Mouse (Mus musculus) limb, embryonic 15.5 days (tissue): Measurements from ENCODE around the gene Fabp7. TPM values are rescaled to one million over a fixed set of nuclear protein-coding genes. Genes with fewer than 3 reads are reported as not detected.

Source experiments
- ATAC-seq: fragments of 200-750 bp; cut with Nextera tagmentation; 2 replicates; pipeline ENCODE4 v1.8.0; 2017; ENCODE audit warnings: low read depth, moderate TSS enrichment; ENCODE audit not compliant: insufficient number of reproducible peaks, low FRiP score, low TSS enrichment
- H3K27ac ChIP-seq: fragments of 300-500 bp; sonication (generic); 2 replicates; pipeline ENCODE4 v1.5.1; 2015; ENCODE audit warnings: moderate library complexity, mild to moderate bottlenecking, inconsistent platforms
- H3K27me3 ChIP-seq: fragments of 300-500 bp; sonication (generic); 2 replicates; pipeline ENCODE4 v1.6.1; 2015; ENCODE audit warnings: inconsistent platforms
- H3K36me3 ChIP-seq: fragments of 300-500 bp; sonication (generic); 2 replicates; pipeline ENCODE4 v1.6.1; 2015; ENCODE audit warnings: inconsistent platforms
- H3K4me1 ChIP-seq: fragments of 300-500 bp; sonication (generic); 2 replicates; pipeline ENCODE4 v1.6.1; 2015; ENCODE audit warnings: inconsistent platforms
- H3K4me2 ChIP-seq: fragments of 300-500 bp; sonication (generic); 2 replicates; pipeline ENCODE4 v1.6.1; 2015; ENCODE audit warnings: mild to moderate bottlenecking, inconsistent platforms
- H3K4me3 ChIP-seq: fragments of 300-500 bp; sonication (generic); 2 replicates; pipeline ENCODE4 v1.5.1; 2015; ENCODE audit warnings: mild to moderate bottlenecking, inconsistent platforms
- H3K9ac ChIP-seq: fragments of 300-500 bp; sonication (generic); 2 replicates; pipeline ENCODE4 v1.6.1; 2015; ENCODE audit warnings: inconsistent platforms
- H3K9me3 ChIP-seq: fragments of 300-500 bp; sonication (generic); 2 replicates; pipeline ENCODE4 v1.6.1; 2016; ENCODE audit warnings: inconsistent platforms
- WGBS: fragments of 180-500 bp; shearing (Covaris S2); methylation state at CpG from one replicate; pipeline ENCODE4 v1.1.7; 2015; 5-methylcytosine and 5-hydroxymethylcytosine counted together
- polyA plus RNA-seq: library from polyadenylated mRNA; unstranded; fragments of >200 nt; fragmentation: Nextera tagmentation; extraction: Ambion mirVana; gene quantifications from 2 replicates; pipeline ENCODE4 v1.2.1, GENCODE M21; 2015

Fabp7 gene
- polyA plus RNA-seq, result 9.3 and 9.6 TPM in 2 replicates

DNA sequence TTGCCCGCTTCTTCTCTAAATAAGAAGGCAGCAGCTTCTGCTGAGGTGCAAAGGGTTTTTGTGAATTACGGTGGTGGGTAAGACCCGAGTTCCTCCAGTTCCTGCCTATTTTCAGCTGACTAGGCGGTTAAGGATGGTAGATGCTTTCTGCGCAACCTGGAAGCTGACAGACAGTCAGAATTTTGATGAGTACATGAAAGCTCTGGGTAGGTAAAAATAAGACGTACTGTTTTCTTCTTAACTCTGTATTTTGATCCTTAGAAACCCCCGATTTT, at the start of gene Fabp7:
Gene Fabp7, plus strand, starts transcription at position 6 of the 275 bp plus-strand sequence.
- no peak within 1 kb of the TSS for H3K27ac ChIP-seq
- ATAC-seq, result no peak
- no peaks in the 10 kb centered on the region for H3K36me3 ChIP-seq
- no peak within 1 kb of the TSS for H3K4me3 ChIP-seq
- H3K4me2 ChIP-seq, result no peak within 1 kb of the TSS
- WGBS, result 30% methylated on average over 7 of the region's 7 CpGs
- H3K9ac ChIP-seq, result no peak within 1 kb of the TSS
- H3K9me3 ChIP-seq, result no peaks in the 10 kb centered on the region
- H3K4me1 ChIP-seq, result peaks cover 4% of the 10 kb centered on the region; the same call in 1 of the 2 replicates
- H3K27me3 ChIP-seq, result no peaks in the 10 kb centered on the region

DNA sequence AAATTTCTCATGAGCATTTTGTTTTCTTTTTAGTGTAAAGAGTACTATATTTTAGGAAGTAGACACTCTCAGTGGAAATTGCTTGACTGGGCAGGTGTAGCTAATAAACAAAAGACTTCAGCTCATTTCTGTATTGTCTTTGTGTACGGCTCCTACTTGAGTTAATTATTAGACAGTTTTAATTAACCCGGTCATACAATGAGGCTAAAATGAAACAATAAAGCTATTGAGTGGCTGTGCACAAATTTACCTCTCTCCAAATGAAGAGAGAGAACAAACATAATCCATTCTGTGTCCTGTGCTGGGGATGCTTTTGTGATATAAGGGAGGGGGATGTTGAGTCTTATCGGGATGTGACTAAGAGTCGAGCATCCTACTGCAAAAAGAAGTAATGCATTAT, 43.9 kb upstream of the Fabp7 start:
- Histone ChIP-seq H3K9me3 (no peaks in the 10 kb centered on the region), H3K27me3 (no peaks in the 10 kb centered on the region), H3K27ac (no peak overlapping the region), H3K4me1 (no peaks in the 10 kb centered on the region), H3K4me2 (no peak overlapping the region), H3K36me3 (no peaks in the 10 kb centered on the region), H3K4me3 (no peak overlapping the region), H3K9ac (no peak overlapping the region)
- no peak for ATAC-seq
- 77% methylated on average over 4 of the region's 4 CpGs for WGBS

DNA sequence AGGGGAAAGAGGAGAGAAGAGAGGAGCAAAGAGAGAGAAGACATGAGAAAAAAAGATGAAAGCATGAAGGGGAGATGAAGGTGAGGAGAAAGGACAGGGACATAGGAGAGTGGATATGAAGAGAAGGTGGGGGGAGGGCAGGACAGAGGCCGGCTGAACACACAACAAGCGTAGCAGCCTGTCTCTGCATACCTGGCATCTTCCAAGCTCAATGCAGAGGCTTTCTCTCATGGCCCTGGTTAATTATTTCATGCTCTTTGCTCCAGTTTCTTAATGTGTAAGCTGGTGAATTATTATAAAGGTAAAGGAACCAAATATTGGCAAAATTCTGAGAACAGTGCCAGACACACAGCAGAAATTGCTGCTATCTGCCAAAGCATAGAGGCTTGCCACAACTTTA, 43.3 kb upstream of the Fabp7 start:
- Histone ChIP-seq H3K4me3 (no peak overlapping the region), H3K9ac (no peak overlapping the region), H3K4me1 (no peaks in the 10 kb centered on the region), H3K9me3 (no peaks in the 10 kb centered on the region), H3K27ac (no peak overlapping the region), H3K27me3 (no peaks in the 10 kb centered on the region), H3K36me3 (no peaks in the 10 kb centered on the region), H3K4me2 (no peak overlapping the region)
- no peak for ATAC-seq
- WGBS, result 69% methylated on average over 2 of the region's 2 CpGs

DNA sequence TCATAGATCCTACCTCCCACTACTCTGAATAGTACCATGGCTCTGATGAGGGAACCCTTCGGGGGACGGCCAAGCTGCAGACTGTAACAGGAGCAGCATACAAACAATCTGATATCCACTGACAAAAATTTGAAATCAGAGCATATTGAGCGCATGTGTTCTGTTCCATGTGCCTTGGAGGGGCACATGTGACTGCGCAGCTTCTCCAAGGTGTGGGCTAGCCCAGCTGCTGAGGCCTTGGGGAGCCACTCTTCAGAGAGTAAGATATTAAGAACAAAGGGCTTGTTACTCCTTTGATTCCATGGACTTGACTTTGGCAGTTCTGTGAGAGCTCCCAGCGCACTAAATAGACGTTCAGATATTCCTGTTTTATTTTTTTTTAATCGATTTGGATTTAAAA, 41.6 kb upstream of the Fabp7 start:
- Histone ChIP-seq H3K4me3 (no peak overlapping the region), H3K4me1 (no peaks in the 10 kb centered on the region), H3K27ac (no peak overlapping the region), H3K4me2 (no peak overlapping the region), H3K9ac (no peak overlapping the region), H3K27me3 (no peaks in the 10 kb centered on the region), H3K36me3 (no peaks in the 10 kb centered on the region), H3K9me3 (no peaks in the 10 kb centered on the region)
- WGBS, result 64% methylated on average over 7 of the region's 7 CpGs
- no peak for ATAC-seq

DNA sequence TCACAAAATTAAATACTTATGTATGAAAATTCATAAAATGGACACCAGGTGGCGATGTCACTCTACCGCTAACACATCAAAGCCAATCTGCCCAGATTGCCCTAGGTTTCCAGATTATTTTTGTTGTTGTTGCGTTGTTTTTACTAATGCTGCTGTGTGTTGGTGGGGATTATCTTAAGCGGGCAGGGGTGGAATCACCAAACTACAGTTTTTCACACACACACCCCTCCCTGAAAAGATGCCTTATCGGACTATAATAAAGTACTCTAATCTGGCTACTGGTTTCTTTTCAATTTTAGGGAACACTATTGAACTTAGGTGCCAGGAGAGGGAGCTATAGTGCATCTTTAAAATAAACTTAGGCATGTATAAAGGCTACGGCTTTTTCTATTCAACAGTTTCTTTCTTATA, 41.1 kb upstream of the Fabp7 start:
- Histone ChIP-seq H3K4me2 (peak overlapping the region; percentile 35; the same call in 1 of the 2 replicates), H3K27me3 (no peaks in the 10 kb centered on the region), H3K4me3 (peak overlapping the region; percentile 31), H3K9ac (no peak overlapping the region), H3K4me1 (no peaks in the 10 kb centered on the region), H3K9me3 (no peaks in the 10 kb centered on the region), H3K36me3 (no peaks in the 10 kb centered on the region), H3K27ac (no peak overlapping the region)
- ATAC-seq, result no peak
- WGBS, result 5% methylated on average over 6 of the region's 6 CpGs

DNA sequence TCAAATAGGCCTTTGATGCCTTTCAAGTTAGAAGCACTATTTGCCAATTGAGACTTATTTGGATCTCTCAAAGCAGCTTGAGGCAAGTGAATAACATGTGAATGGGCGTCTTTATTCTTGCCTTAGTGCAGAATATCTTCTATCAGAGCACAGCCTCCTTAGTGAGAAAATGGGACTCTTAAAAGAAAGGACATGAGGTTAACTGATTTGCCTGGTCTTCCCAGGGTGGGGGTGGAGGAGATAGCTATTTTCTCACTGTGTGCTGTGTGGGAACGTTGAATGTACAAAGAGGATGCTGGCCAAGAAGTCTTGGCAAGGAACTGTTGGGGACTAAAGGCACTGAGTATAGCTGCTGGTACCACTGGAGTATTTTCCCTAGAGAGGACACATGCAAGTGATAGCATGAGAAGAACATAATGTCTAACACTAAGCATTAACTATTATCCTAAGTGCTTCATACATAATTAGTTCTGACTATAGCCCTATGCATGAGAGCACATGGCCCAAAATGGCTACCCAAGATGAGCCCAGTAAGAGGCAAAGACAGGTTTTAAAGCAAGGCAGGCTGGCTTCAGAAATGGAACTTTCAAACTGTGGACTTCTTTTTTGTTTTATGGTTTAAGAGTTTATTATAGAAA, 40.4 kb upstream of the Fabp7 start:
- 42% methylated on average over 2 of the region's 2 CpGs for WGBS
- Histone ChIP-seq H3K27ac (no peak overlapping the region), H3K9ac (no peak overlapping the region), H3K36me3 (no peaks in the 10 kb centered on the region), H3K4me2 (no peak overlapping the region), H3K27me3 (no peaks in the 10 kb centered on the region), H3K9me3 (no peaks in the 10 kb centered on the region), H3K4me1 (no peaks in the 10 kb centered on the region), H3K4me3 (no peak overlapping the region)
- ATAC-seq, result no peak

DNA sequence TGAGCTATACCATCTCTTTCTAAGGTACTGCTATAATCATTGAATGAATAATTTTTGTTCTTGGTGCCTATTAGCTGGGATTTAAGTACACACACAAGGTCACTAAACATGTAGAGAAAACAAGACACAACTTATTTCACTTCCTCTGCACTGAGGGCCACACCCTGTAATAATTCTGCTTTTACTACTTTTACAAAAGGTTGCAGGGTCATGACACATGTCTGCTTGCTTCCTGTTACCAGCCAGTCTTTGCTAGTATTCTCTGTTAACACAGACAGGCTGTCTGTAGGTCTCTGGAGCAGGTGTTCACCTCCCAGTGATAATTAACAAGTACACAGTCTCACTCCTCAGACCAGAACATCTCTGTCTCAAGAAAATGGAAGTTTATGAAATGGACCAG, 39.2 kb upstream of the Fabp7 start:
- no peaks in the 10 kb centered on the region for H3K9me3 ChIP-seq
- H3K4me3 ChIP-seq, result no peak overlapping the region
- ATAC-seq, result no peak
- no peaks in the 10 kb centered on the region for H3K36me3 ChIP-seq
- no peaks in the 10 kb centered on the region for H3K4me1 ChIP-seq
- no peak overlapping the region for H3K27ac ChIP-seq
- H3K4me2 ChIP-seq, result no peak overlapping the region
- H3K9ac ChIP-seq, result no peak overlapping the region
- H3K27me3 ChIP-seq, result no peaks in the 10 kb centered on the region

DNA sequence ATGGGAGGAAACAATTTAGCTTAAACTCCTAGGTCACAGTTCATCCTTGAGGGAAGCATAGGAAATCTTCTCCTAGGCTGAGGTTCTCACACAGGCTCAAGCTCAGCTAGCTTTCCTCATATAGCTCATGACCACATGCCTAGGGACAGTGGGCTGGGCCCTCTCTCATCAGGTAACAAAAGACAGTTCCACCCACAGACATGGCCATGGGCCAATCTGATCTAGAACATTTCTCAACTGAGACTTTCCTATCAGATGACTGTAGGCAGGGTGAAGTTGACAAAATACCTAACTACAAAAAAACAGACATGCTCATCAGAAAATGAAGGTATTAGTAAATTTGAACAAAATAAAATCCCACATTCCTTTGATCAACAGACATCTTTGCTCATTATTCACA, 37.6 kb upstream of the Fabp7 start:
- no peak overlapping the region for H3K27ac ChIP-seq
- no peak overlapping the region for H3K9ac ChIP-seq
- H3K36me3 ChIP-seq, result no peaks in the 10 kb centered on the region
- H3K27me3 ChIP-seq, result no peaks in the 10 kb centered on the region
- no peak for ATAC-seq
- no peak overlapping the region for H3K4me2 ChIP-seq
- no peaks in the 10 kb centered on the region for H3K9me3 ChIP-seq
- no peaks in the 10 kb centered on the region for H3K4me1 ChIP-seq
- no peak overlapping the region for H3K4me3 ChIP-seq

DNA sequence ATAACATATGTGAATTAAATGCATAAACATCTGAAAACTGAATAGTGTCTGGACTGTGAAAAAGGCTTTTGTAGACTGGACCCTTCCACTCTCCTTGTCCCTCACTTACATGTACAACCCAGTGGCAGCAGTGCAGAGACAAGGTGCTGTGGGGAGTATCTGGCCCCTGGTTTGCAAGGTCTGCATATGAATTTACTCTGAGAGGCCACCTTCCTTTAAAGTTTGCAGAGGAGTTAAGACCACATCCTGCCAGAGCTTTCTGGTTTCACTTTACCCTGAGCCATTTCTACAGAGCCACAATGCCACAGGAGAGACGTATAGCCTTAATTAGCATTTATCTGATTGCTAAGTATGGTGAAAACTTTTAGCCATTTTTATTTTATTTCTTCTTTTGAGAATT, 31.3 kb upstream of the Fabp7 start:
- no peaks in the 10 kb centered on the region for H3K27me3 ChIP-seq
- H3K4me3 ChIP-seq, result no peak overlapping the region
- no peak overlapping the region for H3K9ac ChIP-seq
- H3K4me1 ChIP-seq, result no peaks in the 10 kb centered on the region
- H3K4me2 ChIP-seq, result no peak overlapping the region
- H3K9me3 ChIP-seq, result no peaks in the 10 kb centered on the region
- H3K27ac ChIP-seq, result no peak overlapping the region
- WGBS, result 62% methylated on average over 1 of the region's 1 CpGs
- H3K36me3 ChIP-seq, result no peaks in the 10 kb centered on the region
- no peak for ATAC-seq

DNA sequence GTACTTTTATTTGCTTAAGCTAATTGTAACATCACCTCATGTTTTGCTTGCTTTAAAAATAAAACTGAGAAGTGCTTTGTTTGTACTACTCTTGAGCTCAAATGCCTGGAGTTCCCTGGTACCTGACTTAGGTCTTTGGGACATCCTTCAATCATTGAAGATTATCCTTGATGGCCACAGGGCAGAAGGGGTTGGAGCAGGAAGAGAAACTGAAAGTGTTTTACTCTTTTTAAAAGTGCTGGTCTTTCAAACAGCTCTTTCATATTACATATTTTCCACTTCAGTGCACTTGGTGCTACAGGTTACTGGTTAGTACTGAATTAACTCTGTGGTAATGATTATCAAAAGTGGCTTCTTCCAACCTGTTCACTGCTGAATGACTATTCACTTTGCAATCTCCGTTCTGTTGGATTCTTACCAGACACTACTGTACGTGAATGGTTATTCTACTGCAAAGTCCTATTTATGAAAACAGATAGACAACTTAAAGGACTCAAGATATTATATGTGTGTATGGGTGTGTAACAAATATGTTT, 29.4 kb upstream of the Fabp7 start:
- Histone ChIP-seq H3K9me3 (no peaks in the 10 kb centered on the region), H3K27me3 (no peaks in the 10 kb centered on the region), H3K4me2 (no peak overlapping the region), H3K9ac (no peak overlapping the region), H3K4me3 (no peak overlapping the region), H3K4me1 (no peaks in the 10 kb centered on the region), H3K27ac (no peak overlapping the region), H3K36me3 (no peaks in the 10 kb centered on the region)
- WGBS, result 89% methylated on average over 2 of the region's 2 CpGs
- no peak for ATAC-seq

DNA sequence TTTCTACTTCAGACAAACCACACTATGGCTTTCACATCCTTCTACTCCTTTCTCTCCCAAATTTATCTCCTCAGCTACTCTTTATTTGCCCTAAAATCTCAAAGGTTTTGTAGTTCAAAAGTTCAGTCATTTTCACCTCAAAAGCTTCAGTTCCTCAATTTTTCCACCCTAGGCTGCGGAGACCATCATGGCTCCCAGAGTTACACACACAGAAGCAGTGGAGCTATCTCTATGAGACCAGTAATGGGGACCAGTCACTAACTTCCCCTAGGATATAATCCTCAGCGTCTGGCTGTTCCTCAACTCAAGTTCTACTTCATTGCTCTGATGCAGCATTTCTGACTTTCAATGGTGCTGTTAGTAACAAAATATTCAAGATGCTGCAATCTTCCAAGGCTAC, 25.7 kb upstream of the Fabp7 start:
- Histone ChIP-seq H3K4me2 (no peak overlapping the region), H3K27ac (no peak overlapping the region), H3K4me3 (no peak overlapping the region), H3K27me3 (no peaks in the 10 kb centered on the region), H3K9ac (no peak overlapping the region), H3K36me3 (no peaks in the 10 kb centered on the region), H3K4me1 (no peaks in the 10 kb centered on the region), H3K9me3 (no peaks in the 10 kb centered on the region)
- ATAC-seq, result no peak
- WGBS, result 91% methylated on average over 2 of the region's 2 CpGs

DNA sequence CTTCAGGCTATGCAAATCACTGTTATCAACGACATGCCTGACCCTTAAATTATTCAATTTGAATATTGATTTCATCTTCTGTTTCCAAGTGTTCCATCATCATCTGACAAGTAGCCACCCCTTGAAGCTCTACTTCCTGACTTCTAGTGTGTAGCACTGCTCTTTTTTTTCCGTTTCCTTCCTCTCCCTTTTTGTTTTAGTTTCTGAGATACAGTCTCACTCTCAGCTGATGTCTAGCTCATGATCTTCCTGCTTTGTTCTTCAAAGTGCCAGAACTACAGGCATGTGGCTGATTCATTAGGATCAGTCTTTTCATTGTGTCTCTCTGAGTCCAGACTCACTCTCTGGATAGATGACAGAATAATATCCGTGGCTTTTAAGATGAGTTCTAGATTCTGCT, 24.0 kb upstream of the Fabp7 start:
- Histone ChIP-seq H3K27ac (no peak overlapping the region), H3K4me1 (no peaks in the 10 kb centered on the region), H3K36me3 (no peaks in the 10 kb centered on the region), H3K9ac (no peak overlapping the region), H3K27me3 (no peaks in the 10 kb centered on the region), H3K4me3 (no peak overlapping the region), H3K9me3 (no peaks in the 10 kb centered on the region), H3K4me2 (no peak overlapping the region)
- no peak for ATAC-seq
- WGBS, result 77% methylated on average over 3 of the region's 3 CpGs

DNA sequence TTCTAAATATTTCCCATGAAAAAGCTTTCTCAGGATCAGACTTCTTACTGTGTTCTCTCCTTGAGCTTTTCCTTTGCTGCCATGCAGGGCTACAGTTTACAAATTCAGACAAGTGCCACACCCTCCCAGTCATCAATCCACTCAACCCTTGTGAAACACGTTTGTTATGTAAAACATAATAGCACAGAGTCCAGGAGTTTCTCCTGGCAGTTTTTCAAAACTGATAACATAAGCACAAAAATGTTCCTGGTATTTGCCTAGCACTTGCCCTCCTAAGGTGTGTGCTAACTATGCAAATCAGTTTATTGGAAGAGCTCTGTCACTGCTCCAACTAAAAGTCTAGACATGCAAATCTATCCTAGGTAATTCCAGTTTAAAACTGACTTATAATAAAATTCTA, 21.6 kb upstream of the Fabp7 start:
- no peaks in the 10 kb centered on the region for H3K36me3 ChIP-seq
- H3K4me1 ChIP-seq, result no peaks in the 10 kb centered on the region
- H3K27me3 ChIP-seq, result no peaks in the 10 kb centered on the region
- no peak overlapping the region for H3K4me3 ChIP-seq
- no peaks in the 10 kb centered on the region for H3K9me3 ChIP-seq
- H3K4me2 ChIP-seq, result no peak overlapping the region
- no peak for ATAC-seq
- 26% methylated on average over 1 of the region's 1 CpGs for WGBS
- H3K27ac ChIP-seq, result no peak overlapping the region
- no peak overlapping the region for H3K9ac ChIP-seq
